Mouse (Mus musculus) heart, postnatal 25 days (tissue): ENCODE measurements around the gene Stx18. TPM values are rescaled to one million over a fixed set of nuclear protein-coding genes. Genes with fewer than 3 reads are reported as not detected.

Experiments used
- DNase-seq: peaks from one replicate; pipeline ENCODE4 v3.0.0; 2022; ENCODE audit warnings: low spot score
- intact Hi-C: fragments of 180-260 bp; cut with DNase I; formaldehyde crosslinking; loops from one replicate; pipeline ENCODE4 v1.15.1; 2025
- total RNA-seq, 2 experiments: library from RNA; stranded (reverse); gene quantifications; 2 replicates each; pipeline ENCODE4 v1.2.3; 2021

Stx18 gene
- total RNA-seq: 10 to 100 TPM; 15.0 to 16.4 TPM

DNA sequence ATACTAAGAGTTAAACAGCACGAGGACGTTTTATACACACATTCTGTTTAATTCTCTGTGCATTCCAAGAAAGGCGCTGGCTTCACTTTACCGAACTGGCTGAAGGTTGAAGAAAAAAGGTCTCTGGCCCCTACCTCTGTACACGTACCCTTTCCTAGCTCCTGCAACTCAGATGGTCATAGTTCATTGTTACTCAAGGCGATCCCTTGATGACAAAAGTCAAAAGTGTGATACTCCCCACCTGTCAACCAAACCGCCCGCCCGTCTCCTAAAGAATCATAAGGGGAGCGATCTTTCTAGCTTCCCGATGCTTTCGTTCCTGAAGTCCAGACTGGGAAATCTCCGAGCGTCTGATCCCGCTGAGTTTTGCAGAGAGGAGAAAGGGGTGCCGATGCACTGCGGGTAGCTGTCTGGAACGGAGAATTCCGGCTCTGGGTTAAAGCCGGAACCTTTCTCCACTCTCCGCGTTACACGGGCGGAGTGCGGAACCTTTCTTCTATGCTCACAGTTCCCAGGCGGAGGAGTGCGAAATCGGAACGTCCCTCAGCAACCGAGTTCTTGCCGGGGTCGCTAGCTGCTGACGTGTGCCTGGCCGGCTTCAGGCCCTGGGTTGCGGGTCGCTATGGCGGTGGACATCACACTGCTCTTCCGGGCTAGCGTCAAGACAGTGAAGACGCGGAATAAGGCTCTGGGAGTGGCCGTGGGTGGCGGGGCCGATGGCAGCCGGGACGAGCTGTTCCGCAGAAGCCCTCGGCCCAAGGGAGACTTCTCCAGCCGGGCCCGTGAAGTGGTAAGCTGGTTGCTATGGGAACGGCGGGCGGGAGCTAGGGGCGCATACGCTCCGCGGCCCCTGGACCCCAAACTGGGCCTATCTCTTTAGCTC, at the start of gene Stx18:
Stx18 (plus strand) TSS at position 33 of the 883 bp plus-strand sequence.
- intact Hi-C loops: no loop called here
- DNase-seq: peak; percentile 60

DNA sequence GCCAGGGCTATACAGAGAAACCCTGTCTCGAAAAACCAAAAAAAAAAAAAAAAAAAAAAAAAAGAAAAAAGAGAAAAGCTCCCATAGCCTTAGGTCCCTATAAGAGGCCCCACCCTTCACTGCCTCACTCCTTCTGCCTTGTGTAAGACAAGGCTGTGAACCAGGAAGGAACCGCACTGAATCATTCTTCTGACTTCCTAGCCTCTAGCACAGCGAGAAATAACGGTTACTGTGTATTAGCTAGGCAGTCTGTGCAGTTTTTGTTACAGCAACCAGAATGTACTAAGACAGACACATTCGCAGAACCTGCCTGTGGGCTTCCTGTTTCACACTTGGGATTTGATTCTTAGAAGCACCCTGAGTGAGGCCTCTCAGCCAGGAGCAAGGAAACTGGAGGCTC, 46.2 kb upstream of the Stx18 start:
- no peak for DNase-seq
- intact Hi-C loops: no loop called here

DNA sequence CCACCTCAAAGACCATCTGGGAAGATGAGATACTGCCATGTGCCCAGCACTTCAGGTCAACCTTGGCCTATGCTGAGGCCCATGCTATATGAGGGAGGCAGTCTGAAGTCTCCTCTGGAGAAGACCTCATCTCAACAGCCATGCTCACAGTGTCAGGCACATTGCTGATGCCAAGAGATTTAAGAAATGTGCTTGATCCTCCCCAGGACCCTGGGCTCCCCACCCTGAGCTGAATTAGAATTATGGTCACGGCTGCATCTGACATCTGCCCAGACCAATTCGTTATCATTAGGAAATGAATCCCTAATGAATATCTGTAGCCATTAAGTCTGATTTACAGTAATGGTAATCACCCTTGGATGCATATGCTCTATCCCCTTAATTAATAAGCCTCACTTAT, 39.7 kb upstream of the Stx18 start:
- no peak for DNase-seq
- intact Hi-C loops: no loop called here

DNA sequence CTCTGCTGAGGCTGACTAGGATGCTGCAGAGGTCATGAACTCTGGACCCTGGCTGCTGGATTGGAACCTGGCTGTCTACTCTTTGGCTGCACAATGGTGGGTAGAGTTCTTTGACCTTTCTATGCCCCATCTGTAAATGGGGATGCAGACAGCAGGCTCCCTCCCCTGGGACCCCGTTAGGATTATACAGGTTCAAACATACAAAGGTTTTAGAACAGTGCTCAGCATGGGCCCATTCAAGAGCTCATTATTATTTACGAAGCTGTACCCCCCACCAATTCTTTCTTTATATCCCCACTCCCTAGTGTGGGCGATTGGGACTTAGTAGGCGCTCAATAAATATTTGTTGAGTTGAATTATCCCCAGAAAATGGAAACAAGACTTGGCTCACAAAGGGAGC, 36.0 kb upstream of the Stx18 start:
- no peak for DNase-seq
- intact Hi-C loops: no loop called here

DNA sequence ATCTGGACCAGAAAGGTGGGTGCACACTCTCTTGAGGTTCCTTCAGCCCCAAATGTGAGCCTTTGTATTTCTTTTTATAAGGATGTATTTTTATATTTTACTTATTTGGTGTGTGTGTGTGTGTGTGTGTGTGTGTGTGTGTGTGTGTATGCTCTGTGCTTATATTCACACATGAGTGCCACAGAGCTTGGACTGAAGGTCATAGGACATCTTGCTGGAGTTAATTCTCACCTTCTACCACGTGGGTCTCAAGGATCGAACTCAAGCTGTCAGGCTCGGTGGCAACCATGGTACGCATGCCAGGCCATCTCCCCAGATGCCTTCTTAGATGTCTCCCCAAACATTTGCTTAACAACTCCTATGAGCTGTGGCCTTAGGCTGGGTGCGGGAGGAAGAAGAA, 33.8 kb upstream of the Stx18 start:
- DNase-seq: no peak
- intact Hi-C loops: no loop called here

DNA sequence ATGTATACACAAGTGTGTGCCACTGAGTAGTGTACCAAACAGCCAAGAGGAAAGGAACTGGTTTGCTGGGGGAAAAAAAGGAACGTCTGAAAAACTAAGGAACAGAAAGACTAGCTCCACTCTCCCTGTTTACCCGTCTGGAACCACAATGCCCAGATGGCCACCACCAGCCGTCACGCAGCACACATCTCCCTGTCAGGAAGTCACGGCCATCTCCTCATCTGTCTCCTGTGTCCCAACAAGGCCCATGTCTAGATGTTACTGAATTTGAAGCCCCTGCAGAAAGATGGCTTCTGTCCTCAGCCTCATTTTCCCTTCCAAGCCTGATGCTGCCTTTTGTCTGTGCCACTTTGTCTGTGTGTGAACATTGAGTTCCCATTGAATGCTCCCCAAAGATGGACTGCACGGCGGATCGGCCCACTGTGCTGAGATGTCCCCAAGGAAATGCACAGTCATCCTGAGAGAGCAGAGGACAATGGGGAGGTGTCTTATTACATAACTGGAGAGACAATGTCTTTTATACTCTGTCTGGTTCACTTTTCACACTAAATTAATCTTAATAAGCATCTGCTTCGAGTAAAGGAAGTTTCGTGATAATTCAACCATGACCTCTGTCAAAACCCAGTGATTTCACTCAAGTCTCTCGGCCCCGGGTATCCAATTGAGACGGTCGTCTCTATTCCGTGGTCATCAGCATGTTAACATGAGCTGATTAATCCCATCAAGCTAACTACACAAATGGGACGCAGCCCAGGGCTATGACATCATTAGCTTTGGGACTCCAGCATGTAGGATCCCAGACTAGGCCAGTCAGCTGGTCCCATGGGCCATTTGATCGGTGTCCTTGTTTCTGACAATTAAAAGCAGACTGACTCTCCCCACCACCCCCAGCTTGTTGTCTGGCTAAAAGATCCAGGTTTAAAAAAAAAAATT, 31.9 kb upstream of the Stx18 start:
- no peak for DNase-seq
- intact Hi-C loops: no loop called here

DNA sequence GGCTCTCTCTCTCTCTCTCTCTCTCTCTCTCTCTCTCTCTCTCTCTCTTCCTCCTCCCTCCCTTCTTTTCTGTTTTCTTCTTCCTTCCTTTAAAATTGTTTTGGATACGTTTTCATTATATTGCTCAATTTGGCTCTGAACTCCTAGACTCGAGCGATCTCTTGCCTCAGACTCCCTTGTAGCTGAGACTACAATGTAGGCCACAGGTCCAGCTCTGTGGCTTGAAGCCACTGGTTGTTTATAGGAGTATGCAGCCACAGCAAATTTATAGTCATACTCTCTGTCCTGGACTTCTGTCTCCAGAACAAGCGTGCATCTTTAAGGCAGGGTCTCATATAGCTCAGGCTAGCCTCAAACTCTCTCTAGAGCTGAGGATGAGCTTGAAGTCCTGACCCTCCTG, 29.5 kb upstream of the Stx18 start:
- intact Hi-C loops: no loop called here

DNA sequence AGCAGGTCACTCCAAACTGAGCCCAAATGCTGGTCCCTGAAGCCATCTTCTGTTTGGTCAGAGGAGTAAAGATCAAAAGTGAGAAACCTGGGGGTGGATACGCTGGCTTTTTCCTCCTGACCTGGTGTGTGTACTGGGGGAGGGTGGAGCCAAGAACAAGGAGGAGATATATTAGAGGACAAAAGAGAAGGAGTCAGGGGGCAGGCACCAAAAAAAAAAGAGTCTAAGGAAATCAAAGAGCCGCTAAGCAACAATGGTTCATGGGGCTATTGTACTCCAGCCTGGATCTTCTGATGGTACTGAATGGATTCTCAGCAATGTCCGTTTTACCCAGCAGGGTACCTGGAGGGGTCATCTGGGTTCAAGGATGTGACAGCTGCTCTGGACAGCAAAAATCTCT, 23.6 kb upstream of the Stx18 start:
- no peak for DNase-seq
- intact Hi-C loops: no loop called here

More for the DNA sequence above, 29.5 kb upstream of the Stx18 start:
- DNase-seq: no peak

DNA sequence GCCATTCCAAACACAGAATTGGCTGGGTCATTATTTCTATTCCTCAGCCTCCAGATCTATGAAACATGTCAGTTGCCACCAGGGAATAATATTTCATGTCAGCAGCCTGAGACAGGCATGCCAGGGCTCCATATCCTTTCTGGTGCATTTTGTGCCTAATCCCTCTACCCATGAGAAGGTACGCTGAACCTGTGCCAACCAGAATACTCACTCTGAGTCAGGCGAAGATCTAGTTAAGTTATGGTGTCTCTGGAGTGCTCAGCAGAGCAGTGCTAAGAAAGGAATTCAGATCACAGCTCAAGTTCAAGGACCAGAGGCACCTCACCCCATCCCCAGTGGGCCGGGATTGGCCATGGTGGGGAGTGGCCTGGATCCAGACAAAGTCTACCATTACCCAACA, 21.6 kb upstream of the Stx18 start:
- DNase-seq: no peak
- intact Hi-C loops: no loop called here

DNA sequence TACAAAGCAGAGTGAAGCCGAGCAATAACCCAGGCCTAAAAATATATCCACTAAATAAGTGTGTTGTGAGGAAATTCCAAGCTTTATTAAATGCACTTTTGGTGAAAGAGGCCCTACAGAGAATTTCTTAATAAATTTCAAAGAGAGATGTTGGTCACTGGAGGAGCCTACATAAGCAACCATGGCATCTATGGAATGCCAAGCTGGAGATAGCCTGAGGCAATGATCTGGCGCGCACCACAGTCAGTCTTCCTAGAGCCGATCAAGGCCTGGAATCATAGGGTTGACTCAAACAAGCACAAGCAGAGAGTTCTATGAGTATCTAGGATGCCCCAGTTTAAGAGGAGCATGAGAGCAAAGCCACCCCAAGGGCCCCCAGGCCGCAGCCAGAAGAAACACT, 10.9 kb upstream of the Stx18 start:
- no peak for DNase-seq
- intact Hi-C loops: no loop called here

DNA sequence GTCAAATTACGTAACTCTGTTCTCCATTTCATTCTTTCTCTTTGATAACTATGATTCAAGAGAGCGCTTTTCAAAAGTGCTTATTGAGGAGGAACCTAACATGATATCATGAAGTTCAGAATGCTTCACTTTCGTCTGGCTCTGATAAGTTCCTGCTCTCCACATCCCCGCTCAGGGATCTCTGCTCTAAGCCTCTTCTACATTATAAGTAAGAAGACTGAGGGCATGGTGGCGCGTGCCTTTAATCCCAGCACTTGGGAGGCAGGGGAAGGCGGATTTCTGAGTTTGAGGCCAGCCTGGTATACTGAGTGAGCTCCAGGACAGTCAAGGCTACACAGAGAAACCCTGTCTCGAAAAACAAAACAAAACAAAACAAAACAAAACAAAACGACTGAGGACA, 268 bp upstream of the Stx18 start:
- DNase-seq: no peak
- intact Hi-C loops: no loop called here

DNA sequence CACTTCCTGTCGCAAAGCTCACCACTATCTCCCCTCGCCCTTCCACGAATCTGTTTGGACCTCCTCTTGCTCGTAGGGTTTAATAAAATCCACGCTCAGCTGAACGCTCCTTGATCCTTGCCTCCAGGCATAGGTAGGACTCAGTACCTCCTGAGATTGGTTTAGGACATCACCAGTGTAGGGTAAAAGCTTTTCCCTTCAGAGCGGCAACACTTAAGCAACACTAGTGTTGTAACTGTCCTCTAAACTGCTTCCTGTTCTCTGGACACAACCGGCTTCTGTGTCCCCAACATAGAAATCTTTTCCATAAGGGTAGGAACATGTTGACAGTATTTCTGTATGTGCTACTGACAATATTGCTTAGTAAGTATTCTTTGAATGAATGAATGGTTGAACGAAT, 1.3 kb downstream of the Stx18 start:
- DNase-seq: no peak
- intact Hi-C loops: loop anchor here (5.0 kb wide), 1 partner anchor 217 kb away; the partner anchor contains the start of gene Msx1

DNA sequence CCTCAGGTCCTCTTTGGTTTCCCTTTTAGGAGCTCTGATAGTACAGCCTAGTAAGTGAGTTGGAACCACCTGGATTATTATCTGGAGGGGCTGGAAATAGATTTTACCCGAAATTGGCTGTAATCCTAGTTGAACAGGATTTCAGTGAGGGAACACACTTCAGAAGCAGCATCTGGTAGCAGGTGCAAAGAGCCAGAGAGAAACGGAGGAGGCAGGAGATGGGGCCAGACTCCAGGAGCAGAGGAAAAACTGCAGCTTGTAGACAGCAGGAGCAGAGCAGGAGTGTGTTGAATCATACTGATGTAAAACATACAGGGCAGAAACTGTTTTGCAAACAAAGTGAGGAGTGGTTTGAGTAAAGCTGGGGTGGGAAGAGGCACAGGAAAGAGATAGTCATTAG, 6.4 kb downstream of the Stx18 start:
- no peak for DNase-seq
- intact Hi-C loops: loop anchor here (5.0 kb wide), 1 partner anchor 223 kb away; the partner anchor contains the start of gene Msx1

DNA sequence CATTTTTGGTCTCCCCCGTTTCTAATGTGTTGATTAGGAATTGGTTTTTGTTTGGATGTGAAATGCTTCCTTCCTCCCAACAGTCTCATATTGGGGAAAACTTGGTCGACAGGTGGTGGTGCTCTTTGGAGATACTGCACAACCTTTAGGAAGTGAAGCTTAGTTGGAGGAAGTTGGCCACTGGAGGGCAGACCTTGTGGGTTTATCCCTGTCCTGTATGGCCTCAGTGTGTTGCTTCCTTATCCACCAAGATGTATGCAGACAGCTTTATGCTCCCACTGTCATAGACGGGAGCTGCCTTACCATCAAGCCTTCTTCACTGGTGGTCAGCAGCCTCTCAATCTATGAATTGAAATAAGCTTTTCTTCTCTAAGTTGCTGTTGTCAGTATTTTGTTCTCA, 9.6 kb downstream of the Stx18 start:
- DNase-seq: no peak
- intact Hi-C loops: no loop called here

DNA sequence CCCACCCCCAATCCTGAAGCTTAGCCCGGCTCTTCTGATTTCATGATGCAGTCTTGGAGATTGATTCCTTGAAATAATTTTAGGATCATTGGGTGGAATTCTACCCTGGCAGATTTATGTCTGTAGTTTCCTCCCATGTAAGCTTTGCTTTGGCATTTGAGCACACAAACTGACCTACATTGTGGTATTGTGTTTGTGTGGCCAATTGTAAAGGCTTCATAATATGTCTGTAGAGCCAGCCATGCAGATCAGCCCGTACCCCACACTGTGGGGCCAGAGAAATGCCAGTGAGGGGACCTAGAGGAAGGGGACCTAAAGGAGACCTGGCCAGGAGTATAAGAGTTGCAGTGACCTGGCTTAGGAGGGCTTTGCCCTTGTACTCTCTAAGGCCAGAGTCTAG, 22.5 kb downstream of the Stx18 start:
- no peak for DNase-seq
- intact Hi-C loops: no loop called here

DNA sequence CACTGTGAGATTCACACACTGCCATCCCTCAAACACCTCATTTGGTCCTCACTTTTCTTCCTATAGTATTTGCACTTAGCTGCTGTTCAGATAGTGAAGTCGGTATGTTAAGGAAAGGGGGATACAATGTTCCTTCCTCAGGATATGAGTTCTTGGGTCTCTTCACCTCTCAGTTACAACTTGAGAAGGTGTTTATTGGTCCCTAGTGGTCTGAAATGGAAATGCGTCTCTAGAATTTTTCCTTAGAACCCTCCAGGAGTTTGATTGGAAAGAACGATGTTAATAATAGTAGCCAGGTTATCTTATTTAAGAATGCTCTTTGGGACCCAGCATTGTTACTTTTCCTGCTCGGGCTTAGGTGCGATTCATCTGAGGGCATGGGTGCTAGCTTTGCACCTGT, 24.2 kb downstream of the Stx18 start:
- intact Hi-C loops: no loop called here
- DNase-seq: no peak

DNA sequence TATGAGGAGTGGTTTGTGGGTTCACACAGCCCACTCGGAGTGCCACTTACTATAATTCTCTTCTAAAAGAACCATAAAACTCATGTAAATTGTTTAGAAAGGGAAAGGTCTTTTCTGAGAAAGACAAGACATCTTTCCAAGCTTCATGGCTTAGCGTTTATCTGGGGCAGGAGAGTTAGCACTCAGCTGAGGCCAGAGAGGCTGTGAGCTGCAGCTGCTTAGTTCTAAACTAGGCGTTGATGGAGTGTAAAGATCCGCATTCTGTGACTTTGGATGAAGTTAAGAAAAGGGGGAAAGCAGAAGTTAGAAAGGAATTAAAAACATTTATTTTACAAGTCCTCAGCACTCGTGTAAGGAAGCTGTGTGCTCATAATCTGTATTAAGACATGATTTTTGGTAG, 24.8 kb downstream of the Stx18 start:
- DNase-seq: no peak
- intact Hi-C loops: no loop called here

DNA sequence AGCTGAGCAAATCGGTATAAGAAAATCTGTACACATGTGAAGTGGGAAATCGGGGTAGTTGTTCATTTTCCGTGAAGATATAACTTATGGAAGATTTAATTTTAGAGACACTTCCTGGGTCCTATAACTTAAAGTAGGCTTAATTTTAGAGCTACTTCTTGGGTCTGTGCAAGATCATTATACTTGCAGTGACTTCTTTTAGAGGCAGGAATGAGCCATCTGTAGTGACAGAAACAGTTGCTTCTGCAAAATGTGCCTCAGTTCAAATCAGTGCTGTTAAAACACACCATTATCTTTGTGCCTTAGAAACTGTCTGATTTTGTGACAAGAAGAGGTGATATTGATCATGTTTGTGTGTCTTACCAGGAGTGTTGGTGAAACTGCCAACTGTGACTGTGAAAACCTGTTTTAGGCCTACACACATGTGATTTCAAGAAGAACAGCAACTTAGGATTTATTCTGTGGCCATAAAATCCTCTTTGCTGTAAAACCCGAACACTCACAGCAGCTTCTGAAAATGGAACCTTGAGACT, 25.6 kb downstream of the Stx18 start:
- intact Hi-C loops: no loop called here
- DNase-seq: no peak

DNA sequence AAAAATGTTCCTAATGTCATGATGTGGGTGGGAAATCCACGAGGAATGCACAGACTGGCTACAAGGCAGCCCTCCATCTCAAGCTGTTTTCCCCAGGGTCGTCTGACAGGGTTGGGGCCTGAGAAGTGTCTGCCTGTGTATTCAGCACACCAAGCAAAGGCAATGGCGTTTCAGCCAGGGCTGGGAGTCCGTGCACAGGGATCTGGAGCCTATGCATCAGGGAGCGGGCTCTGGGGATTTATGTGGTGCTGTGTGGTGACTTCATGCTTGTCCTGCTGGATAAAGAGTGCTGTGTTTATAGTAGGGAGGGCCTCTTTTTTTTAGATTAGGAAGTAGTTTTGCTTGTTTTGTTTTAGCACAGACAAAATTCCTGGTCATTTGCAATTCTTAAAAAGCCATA, 26.2 kb downstream of the Stx18 start:
- intact Hi-C loops: no loop called here
- DNase-seq: no peak

DNA sequence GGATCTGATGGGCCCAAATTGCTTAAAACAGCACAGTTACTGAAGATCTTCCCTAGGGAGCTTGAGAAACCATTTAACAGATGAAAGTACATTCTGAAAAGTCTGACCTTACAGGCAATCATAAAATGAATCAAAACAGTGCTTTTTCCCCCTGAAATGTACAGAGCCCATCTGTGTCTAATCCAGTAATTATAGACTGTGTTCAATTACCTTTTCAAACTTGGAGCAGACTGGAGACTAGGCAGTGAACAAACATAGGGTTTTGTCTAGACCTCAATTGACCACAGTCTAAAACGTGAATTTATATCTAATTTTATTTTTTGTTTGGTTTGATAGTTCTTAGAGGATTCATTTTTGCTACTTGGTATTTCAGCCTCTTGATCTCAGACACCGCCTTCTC, 26.9 kb downstream of the Stx18 start:
- no peak for DNase-seq
- intact Hi-C loops: no loop called here

DNA sequence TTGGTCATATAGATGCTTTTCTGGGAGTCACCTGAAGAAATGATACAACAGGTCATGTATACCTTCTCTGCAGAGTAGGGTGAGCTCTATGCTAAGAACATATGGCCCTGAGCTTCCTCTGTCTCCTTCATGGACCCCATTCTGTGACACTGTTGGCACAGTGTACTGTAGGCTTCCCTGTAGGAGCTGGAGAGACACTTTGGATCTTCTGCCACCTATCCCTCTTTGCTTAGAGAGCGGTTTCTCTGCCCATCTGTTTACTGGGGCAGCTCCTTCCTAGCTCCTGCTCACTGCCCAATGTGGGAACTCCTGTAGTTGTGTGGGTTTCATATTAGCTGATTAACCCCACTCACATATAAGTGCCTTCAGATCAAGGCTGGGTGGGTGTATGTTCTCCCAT, 28.1 kb downstream of the Stx18 start:
- intact Hi-C loops: no loop called here
- no peak for DNase-seq
